Mouse (Mus musculus): Measurements from ENCODE around the gene Lrrc17.

- TF ChIP-seq POLR2A (IDR thresholded peaks at IDR 0.05; ENCODE audit: low read depth, low read length) (no peak), CTCF (IDR thresholded peaks at IDR 0.05; ENCODE audit: extremely low read depth, insufficient read depth, insufficient read length, insufficient replicate concordance) (no peak)
Measured at GRCm38 (mm10) chr5:21502936-21503610, 40.3 kb upstream of the Lrrc17 start.

Measured in spleen, adult 2 months (tissue).